In the genomic region with DNA sequence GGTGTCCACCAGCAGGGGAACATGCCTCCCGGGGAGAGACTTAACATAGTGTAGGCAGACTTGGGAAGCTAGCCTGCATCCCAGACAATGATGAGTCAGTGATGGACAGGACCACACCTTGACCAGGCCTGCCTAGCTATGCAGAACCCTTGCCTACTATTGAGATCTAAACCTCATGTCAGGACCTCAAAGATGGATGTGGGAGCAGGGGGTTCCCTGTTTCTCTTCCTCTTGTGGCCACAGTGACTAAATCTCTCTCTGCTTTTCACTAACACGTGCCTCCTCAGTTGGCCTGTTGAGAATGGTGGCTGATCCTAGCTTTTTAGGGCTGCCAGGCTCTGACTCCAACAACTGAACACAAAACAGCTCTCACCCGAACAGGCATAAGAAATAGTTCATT, we compare ENCODE assay signal across 13 mouse cellular contexts.
"Had no signal": no experiment of that assay in that cellular context is flagged by ENCODE, and none has a peak within 500 bp of the region (broad histone marks: within the 10 kb centered on the region; RNA-seq: fewer than 3 reads in every experiment).

No protein-coding gene starts in this region.

- DNase-seq: gastrocnemius, postnatal 14 days; gastrocnemius, postnatal 36 days; heart, adult 18-20 months; heart, postnatal 10 days; kidney, adult 11 months; kidney, adult 2 months; kidney, adult 9 months; kidney, postnatal 10 days; kidney, postnatal 25 days; kidney, postnatal 4 days; liver had no signal

- ATAC-seq: hindbrain, postnatal 0 days; intestine, embryonic 16.5 days had no signal
